ENCODE assay signal across 8 mouse cellular contexts in the genomic region with DNA sequence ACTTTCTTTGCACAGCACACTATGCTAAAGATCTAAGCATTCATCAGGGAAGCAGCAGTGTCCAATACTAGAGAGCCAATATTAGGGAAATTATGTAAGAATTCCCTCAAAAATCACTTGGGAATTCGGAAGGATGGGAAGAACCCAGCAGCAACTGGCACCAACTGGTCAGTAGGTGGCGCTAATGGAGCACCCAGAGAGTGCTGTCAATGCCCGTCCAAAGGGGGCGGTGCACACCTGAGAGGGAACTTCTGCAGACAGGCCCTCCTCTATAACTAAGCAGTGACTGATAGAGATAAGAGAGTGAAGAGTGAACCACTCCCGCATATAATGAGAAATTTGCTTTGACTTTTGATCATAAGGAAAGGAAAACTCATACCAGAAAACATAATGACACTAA. TPM values are rescaled to one million over a fixed set of nuclear protein-coding genes. Genes with fewer than 3 reads are reported as not detected.
DNase-seq lines count a peak whose midpoint lies in the region.
"Had no signal": no experiment of that assay in that cellular context is flagged by ENCODE, and none has a peak within 500 bp of the region (broad histone marks: within the 10 kb centered on the region; RNA-seq: fewer than 3 reads in every experiment).

No protein-coding gene starts in this region.

- intact Hi-C loops in heart, postnatal 25 days (cut with DNase I), result loop anchor here (1.0 to 2.0 kb wide), 2 partner anchors 15 to 31 kb away; no protein-coding TSS in a partner anchor

- DNase-seq in ES-CJ7 (ENCODE audit: low read depth, low spot score), result peak; percentile 82
- DNase-seq in adrenal gland, adult 8-10 months, result peak; percentile 43
- peak; percentile 31 for DNase-seq in fibroblast of lung, adult 2 months (ENCODE audit: low read depth)
- peak; percentile 22 for DNase-seq in heart, postnatal 25 days (ENCODE audit: low spot score)
- DNase-seq in layer of hippocampus, adult 8-10 months (ENCODE audit: low spot score in 2 of 2), result peak; percentile 4 to 19
- peak; percentile 90 for DNase-seq in lung, postnatal 36 days
- DNase-seq in spleen, postnatal 10 days (ENCODE audit: low spot score in 2 of 2), result peak; percentile 29 to 73

RNA-seq across cellular contexts. Expression of a gene that starts 4.0 kb away (rescaled TPM):
- total RNA-seq in adrenal gland, adult 8-10 months (2022), result not detected
- not detected for total RNA-seq in heart, postnatal 25 days (2021)
- total RNA-seq in layer of hippocampus, adult 8-10 months (2022), result not detected
- total RNA-seq: left cerebral cortex, postnatal 10 days had no signal

RNA-seq across cellular contexts. Expression of a gene that starts 16.6 kb away (rescaled TPM):
- total RNA-seq in adrenal gland, adult 8-10 months (2022), result under 1 TPM in 1 of 4 experiments, not detected in 3; 0.15 TPM
- not detected for total RNA-seq in heart, postnatal 25 days (2021)
- under 1 TPM; 0.14 to 0.31 (median 0.22) TPM for total RNA-seq in layer of hippocampus, adult 8-10 months (2022)

RNA-seq across cellular contexts. Expression of a gene that starts 18.8 kb away (rescaled TPM):
- total RNA-seq in adrenal gland, adult 8-10 months (2022), result 1 to 10 TPM in 2 of 4 experiments, under 1 TPM in 2; 0.41 to 1.8 (median 1.0) TPM
- total RNA-seq in heart, postnatal 25 days (2021), result under 1 TPM; 0.47 to 0.73 TPM
- under 1 TPM; 0.14 to 0.29 (median 0.16) TPM for total RNA-seq in layer of hippocampus, adult 8-10 months (2022)

RNA-seq across cellular contexts. Expression of a gene that starts 35.2 kb away (rescaled TPM):
- not detected for total RNA-seq in adrenal gland, adult 8-10 months (2022)
- total RNA-seq in heart, postnatal 25 days (2021), result not detected
- not detected for total RNA-seq in layer of hippocampus, adult 8-10 months (2022)
- total RNA-seq: left cerebral cortex, postnatal 10 days had no signal

RNA-seq across cellular contexts. Expression of a gene that starts 44.4 kb away (rescaled TPM):
- total RNA-seq in adrenal gland, adult 8-10 months (2022), result 10 to 100 TPM in 3 of 4 experiments, 1 to 10 TPM in 1; 8.2 to 11.6 (median 11.0) TPM
- total RNA-seq in heart, postnatal 25 days (2021), result 1 to 10 TPM; 3.9 to 4.1 TPM
- total RNA-seq in layer of hippocampus, adult 8-10 months (2022), result 1 to 10 TPM; 1.7 to 4.0 (median 2.7) TPM

Comparison
In these comparisons a context has a peak if more than half of its experiments do, and no peak if none do; other contexts are left out.
1. Peak in every context shown above with its lines: DNase-seq.
2. DNase-seq: peak in every context shown above with its lines; median percentile 90 in lung, postnatal 36 days; 82 in ES-CJ7; 51 in spleen, postnatal 10 days; 43 in adrenal gland, adult 8-10 months; 31 in fibroblast of lung, adult 2 months; 22 in heart, postnatal 25 days; 12 in layer of hippocampus, adult 8-10 months.